Mouse (Mus musculus): ENCODE data around the gene Fam163a.

Fam163a gene

GRCm38 (mm10) chr1:156028340-156028975 lies 176.4 kb downstream of the Fam163a start:
- no peak for DNase-seq (ENCODE audit: low spot score in 2 of 2)

- no peak for DNase-seq (ENCODE audit: low spot score in 2 of 2)
Observed at GRCm38 (mm10) chr1:156027849-156028248, 177.0 kb downstream of the Fam163a start.

All from right cerebral cortex, adult 2 months (tissue).